Mouse (Mus musculus) liver, embryonic 11.5 days (tissue): ENCODE data around the gene Pgap3. TPM values are rescaled to one million over a fixed set of nuclear protein-coding genes. Genes with fewer than 3 reads are reported as not detected.

Experiments used
- ATAC-seq: fragments of 200-750 bp; cut with Nextera tagmentation; replicated peaks from 2 replicates; pipeline ENCODE4 v1.8.0; 2017; ENCODE audit warnings: moderate number of reproducible peaks, mild to moderate bottlenecking, moderate TSS enrichment, moderate library complexity; ENCODE audit not compliant: low FRiP score
- DNase-seq: peaks from one replicate; pipeline ENCODE4 v3.0.0-alpha.2; 2017; ENCODE audit warnings: low spot score
- H3K27ac ChIP-seq: fragments of 300-500 bp; sonication (generic); 2 replicates; pipeline ENCODE4 v1.5.1; 2014; ENCODE audit warnings: mild to moderate bottlenecking, low read depth, low read length, control low read depth
- H3K27me3 ChIP-seq: fragments of 300-500 bp; sonication (generic); replicated peaks from 2 replicates; pipeline ENCODE4 v1.6.1; 2014; ENCODE audit warnings: low read length, mixed read lengths; ENCODE audit not compliant: control insufficient read depth, insufficient read depth
- H3K36me3 ChIP-seq: fragments of 300-500 bp; sonication (generic); 2 replicates; pipeline ENCODE4 v1.6.1; 2014; ENCODE audit warnings: mild to moderate bottlenecking, low read length, moderate library complexity, mixed read lengths; ENCODE audit not compliant: control insufficient read depth, insufficient read depth
- H3K4me1 ChIP-seq: fragments of 300-500 bp; sonication (generic); replicated peaks from 2 replicates; pipeline ENCODE4 v1.6.1; 2014; ENCODE audit warnings: low read length, mixed read lengths; ENCODE audit not compliant: control insufficient read depth, insufficient read depth
- H3K4me2 ChIP-seq: fragments of 300-500 bp; sonication (generic); 2 replicates; pipeline ENCODE4 v1.6.1; 2014; ENCODE audit warnings: mild to moderate bottlenecking, control low read depth, moderate library complexity
- H3K4me3 ChIP-seq: fragments of 300-500 bp; sonication (generic); 2 replicates; pipeline ENCODE4 v1.5.1; 2014; ENCODE audit warnings: low read depth, low read length, control low read depth
- H3K9ac ChIP-seq: fragments of 300-500 bp; sonication (generic); 2 replicates; pipeline ENCODE4 v1.6.1; 2014; ENCODE audit warnings: low read depth, low read length, control low read depth
- H3K9me3 ChIP-seq: fragments of 300-500 bp; sonication (generic); 2 replicates; pipeline ENCODE4 v1.6.1; 2016; ENCODE audit warnings: low read length, inconsistent platforms, mixed read lengths; ENCODE audit not compliant: control insufficient read depth
- WGBS: fragments of 180-500 bp; shearing (Covaris S2); extraction: QIAGEN DNeasy Blood & Tissue Kit; methylation state at CpG from one replicate; pipeline ENCODE4 v1.1.7; 2014; 5-methylcytosine and 5-hydroxymethylcytosine counted together
- polyA plus RNA-seq: library from polyadenylated mRNA; unstranded; fragments of >200 nt; fragmentation: Nextera tagmentation; extraction: Ambion mirVana; gene quantifications from 2 replicates; pipeline ENCODE4 v1.2.1, GENCODE M21; 2014

Gene Pgap3
- polyA plus RNA-seq, 1 experiment from 2014 or later, result 6.4 TPM

DNA sequence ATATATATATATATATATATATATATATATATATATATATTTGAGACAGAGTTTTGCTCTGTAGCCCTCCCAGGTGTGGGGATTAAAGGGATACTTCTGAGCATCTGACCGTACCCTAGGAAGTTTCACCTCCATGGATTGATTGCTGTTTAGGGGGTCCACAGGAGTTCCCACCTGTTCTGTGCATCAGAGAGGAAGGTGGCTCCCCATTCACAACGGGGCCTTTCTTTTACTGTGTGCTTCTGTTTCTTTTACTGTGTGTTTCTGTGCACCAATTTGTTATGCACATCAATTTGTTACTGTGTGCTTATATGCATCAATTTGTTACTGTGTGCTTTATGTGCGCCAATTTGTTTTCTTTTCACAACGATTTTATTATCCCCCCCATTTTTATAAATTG, 59.1 kb downstream of the Pgap3 start:
- H3K4me2 ChIP-seq, result no peak overlapping the region
- H3K27ac ChIP-seq, result no peak overlapping the region
- ATAC-seq (no peak), DNase-seq (no peak)
- H3K4me3 ChIP-seq, result no peak overlapping the region
- H3K36me3 ChIP-seq, result no peaks in the 10 kb centered on the region
- peaks cover 84% of the 10 kb centered on the region for H3K27me3 ChIP-seq
- H3K4me1 ChIP-seq, result peaks cover 12% of the 10 kb centered on the region
- 65% methylated on average over 4 of the region's 4 CpGs for WGBS
- H3K9me3 ChIP-seq, result no peaks in the 10 kb centered on the region
- no peak overlapping the region for H3K9ac ChIP-seq

DNA sequence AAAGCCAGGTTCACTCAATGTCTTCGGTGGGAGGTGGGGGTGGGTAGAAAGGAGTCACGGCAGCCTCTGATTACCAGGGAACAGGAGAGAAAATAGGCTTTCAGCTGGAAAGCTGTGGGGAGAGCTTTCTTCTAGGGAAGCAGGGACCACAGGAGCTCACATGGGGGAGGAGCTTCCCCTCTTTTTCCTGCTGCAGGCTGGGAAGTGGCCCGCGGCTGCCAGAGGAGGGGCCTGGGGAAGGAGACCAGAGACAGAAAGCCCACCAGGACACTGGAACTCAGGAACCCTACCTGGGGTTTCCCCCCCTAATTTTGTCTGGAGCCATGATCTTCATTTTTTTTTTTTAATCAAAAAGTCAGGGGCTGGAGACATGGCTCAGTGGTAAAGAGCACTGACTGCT, 59.7 kb downstream of the Pgap3 start:
- peaks cover 84% of the 10 kb centered on the region for H3K27me3 ChIP-seq
- H3K27ac ChIP-seq, result no peak overlapping the region
- H3K36me3 ChIP-seq, result no peaks in the 10 kb centered on the region
- DNase-seq (no peak), ATAC-seq (no peak)
- H3K4me1 ChIP-seq, result peaks cover 12% of the 10 kb centered on the region
- H3K4me2 ChIP-seq, result no peak overlapping the region
- no peak overlapping the region for H3K9ac ChIP-seq
- H3K4me3 ChIP-seq, result no peak overlapping the region
- no peaks in the 10 kb centered on the region for H3K9me3 ChIP-seq
- 12% methylated on average over 3 of the region's 4 CpGs for WGBS

DNA sequence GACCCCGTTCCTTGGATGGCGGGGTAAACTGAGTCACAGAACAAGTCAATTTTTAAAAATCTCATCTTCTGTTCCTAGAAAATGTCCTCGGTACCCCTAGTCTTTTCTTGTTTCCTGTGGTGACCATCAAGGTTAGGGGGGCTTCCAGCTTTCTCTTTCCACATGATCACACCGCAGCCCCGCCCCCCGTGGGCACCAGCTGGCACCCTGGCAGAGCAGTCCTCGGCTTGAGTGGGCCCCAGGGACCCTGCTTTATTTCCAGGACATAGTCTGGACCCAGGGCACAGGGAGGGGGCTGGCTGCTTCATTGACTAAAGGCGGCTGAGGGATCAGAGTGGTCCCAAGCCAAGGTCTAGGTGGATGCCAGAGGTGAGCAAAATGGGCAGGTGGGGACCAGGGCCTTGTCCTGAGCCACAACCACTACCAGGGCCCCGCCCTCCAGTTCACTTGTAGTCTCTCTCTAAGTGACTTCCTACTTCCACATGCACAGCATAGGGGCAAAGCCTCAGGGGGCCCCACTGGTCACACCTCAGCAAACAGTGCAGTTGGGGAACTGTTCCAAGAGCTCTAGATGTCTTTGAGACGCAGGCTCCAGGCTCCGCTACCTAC, 60.5 kb downstream of the Pgap3 start:
- Histone ChIP-seq H3K27ac (no peak overlapping the region), H3K4me2 (no peak overlapping the region), H3K36me3 (no peaks in the 10 kb centered on the region), H3K4me1 (peaks cover 13% of the 10 kb centered on the region), H3K27me3 (peaks cover 85% of the 10 kb centered on the region), H3K9me3 (no peaks in the 10 kb centered on the region), H3K4me3 (peak overlapping the region; percentile 49; the same call in 1 of the 2 replicates), H3K9ac (no peak overlapping the region)
- whole genome bisulfite sequencing, result 9% methylated on average over 11 of the region's 11 CpGs
- ATAC-seq, result no peak
- DNase-seq, result no peak

DNA sequence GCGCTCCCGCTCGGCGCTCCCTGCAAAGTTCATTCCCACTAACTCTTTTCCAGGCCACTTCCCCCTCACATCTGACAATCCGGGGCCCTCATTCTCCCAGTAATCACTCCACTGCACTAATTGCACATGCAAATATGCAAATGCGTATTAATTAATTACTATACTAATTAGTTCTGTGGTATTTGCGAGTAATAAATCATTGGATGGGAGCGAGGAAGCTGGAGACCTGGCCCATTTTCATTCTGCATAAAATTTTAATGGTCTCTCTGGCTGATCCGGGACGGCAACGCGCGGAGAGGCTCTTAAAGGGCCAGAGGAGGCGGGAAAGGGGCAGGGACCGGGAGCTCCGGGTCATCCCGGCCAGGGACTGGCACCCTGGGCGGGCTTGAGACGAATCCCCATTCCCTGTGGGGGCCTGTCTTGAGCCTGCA, 61.2 kb downstream of the Pgap3 start:
- Histone ChIP-seq H3K4me3 (peak overlapping the region; percentile 49), H3K9me3 (no peaks in the 10 kb centered on the region), H3K27ac (no peak overlapping the region), H3K36me3 (no peaks in the 10 kb centered on the region), H3K4me2 (peak overlapping the region; percentile 67), H3K9ac (no peak overlapping the region), H3K27me3 (peaks cover 89% of the 10 kb centered on the region), H3K4me1 (peaks cover 19% of the 10 kb centered on the region)
- WGBS, result under 1% methylated on average over 19 of the region's 19 CpGs
- ATAC-seq (no peak), DNase-seq (no peak)

Other genes starting within 250 kb of the Pgap3 start
- gene Med1, start 207.2 kb downstream of the Pgap3 start, polyA plus RNA-seq, result 61.1 and 61.4 TPM in 2 replicates
- gene Cdk12, start 197.4 kb downstream of the Pgap3 start, polyA plus RNA-seq, result 9.8 and 13.5 TPM in 2 replicates
- gene Neurod2, start 70.8 kb downstream of the Pgap3 start, polyA plus RNA-seq, result 0.10 and 0.18 TPM in 2 replicates
- gene Ppp1r1b, start 52.1 kb downstream of the Pgap3 start, polyA plus RNA-seq, result 0.38 TPM in 1 of 2 replicates, not detected in the other
- 25.3 and 28.9 TPM in 2 replicates for gene Stard3, start 42.1 kb downstream of the Pgap3 start, polyA plus RNA-seq
- 0.65 and 0.89 TPM in 2 replicates for gene Tcap, start 16.7 kb downstream of the Pgap3 start, polyA plus RNA-seq
- 0.53 and 0.88 TPM in 2 replicates for gene Pnmt, start 14.0 kb downstream of the Pgap3 start, polyA plus RNA-seq
- gene Erbb2, start 12.0 kb upstream of the Pgap3 start, polyA plus RNA-seq, result 12.4 and 13.5 TPM in 2 replicates
- 99.4 and 100 TPM in 2 replicates for gene Mien1, start 38.5 kb upstream of the Pgap3 start, polyA plus RNA-seq
- gene Grb7, start 45.9 kb upstream of the Pgap3 start, polyA plus RNA-seq, result 33.2 and 34.1 TPM in 2 replicates
- gene Ikzf3, start 145.5 kb upstream of the Pgap3 start, polyA plus RNA-seq, result 0.04 and 0.32 TPM in 2 replicates
- gene Zpbp2, start 150.6 kb upstream of the Pgap3 start, polyA plus RNA-seq, result 0.40 and 0.42 TPM in 2 replicates
- 10.9 and 11.7 TPM in 2 replicates for gene Ormdl3, start 186.9 kb upstream of the Pgap3 start, polyA plus RNA-seq
- gene Lrrc3c, start 197.8 kb upstream of the Pgap3 start, polyA plus RNA-seq, result not detected in 2 replicates
- gene Gm12355, start 225.2 kb upstream of the Pgap3 start, polyA plus RNA-seq, result 0.44 and 0.95 TPM in 2 replicates
- not detected in 2 replicates for gene Gsdma3, start 225.9 kb upstream of the Pgap3 start, polyA plus RNA-seq
- not detected in 2 replicates for gene Gsdma2, start 246.3 kb upstream of the Pgap3 start, polyA plus RNA-seq